Mouse (Mus musculus): ENCODE measurements around the gene Allc.

- TF ChIP-seq CTCF (IDR thresholded peaks at IDR 0.05; ENCODE audit: borderline replicate concordance, insufficient read depth, low read length) = no peak
- TF ChIP-seq POLR2A (IDR thresholded peaks at IDR 0.05; ENCODE audit: low read depth, low read length) = no peak
Measured at GRCm38 (mm10) chr12:28622167-28622532, 39.8 kb upstream of the Allc start.

Measured in embryonic fibroblast, embryonic 13.5 days (primary cell).